Mouse (Mus musculus) small intestine, adult 10 weeks (tissue): ENCODE results near the gene Ighmbp2. TPM values are rescaled to one million over a fixed set of nuclear protein-coding genes. Genes with fewer than 3 reads are reported as not detected.

Source experiments
- polyA plus RNA-seq: library from polyadenylated mRNA; stranded (reverse); fragments of 350-450 nt; fragmentation: Illumina TruSeq; extraction: RNeasy Lipid Tissue Mini Kit (QIAGEN cat#74804); gene quantifications from one replicate; pipeline ENCODE4 v1.2.3, GENCODE M21; 2014; ENCODE audit warnings: low replicate concordance

Gene Ighmbp2
- polyA plus RNA-seq = 0.30 TPM

DNA sequence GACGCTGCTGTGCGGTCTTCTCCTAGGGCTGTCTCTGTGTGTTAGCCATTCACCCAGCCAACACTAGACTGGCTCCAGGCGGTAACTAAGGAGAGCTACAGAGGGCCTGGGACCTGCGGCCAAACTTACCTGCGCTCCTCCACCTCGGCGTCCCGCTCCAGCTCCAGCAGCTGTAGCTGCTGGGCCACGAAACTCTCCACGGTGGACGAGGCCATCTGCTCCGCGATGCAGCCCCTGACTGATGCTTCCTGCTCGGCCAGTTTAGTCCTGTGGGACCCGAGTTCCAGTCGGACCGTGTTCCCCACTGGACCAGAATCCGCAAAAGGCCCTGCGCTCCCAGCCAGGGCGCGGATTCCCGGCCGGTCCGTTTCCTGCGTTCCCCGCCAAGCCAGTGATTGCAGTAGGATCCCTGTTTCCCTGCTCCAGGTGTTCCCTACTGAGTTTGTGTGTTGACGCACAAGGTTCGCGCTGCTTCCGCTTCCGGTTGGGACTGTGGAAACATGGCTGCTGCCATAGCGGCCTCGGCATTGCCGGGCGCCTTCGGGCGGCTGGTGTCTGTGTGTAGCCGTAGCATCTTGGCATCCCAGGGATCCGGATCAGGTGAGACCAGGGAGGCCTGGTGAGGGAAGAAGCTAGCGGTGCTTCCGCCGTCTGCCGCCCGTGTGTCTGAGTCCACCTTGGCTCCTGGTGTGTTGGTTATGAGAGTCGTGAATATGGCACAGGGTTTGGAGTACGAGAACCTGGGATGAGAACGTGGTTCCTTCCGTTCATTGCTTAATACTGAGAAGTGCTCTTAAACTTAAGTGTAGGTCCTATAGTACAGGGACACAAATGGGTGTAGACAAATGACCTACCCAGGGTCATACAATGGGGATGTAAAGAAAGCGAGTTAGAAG lies at the start of gene Ighmbp2, which contains the start of gene Mrpl21:
Gene Ighmbp2 (minus strand): TSS at position 446 of the 896 bp plus-strand sequence.
Gene Mrpl21 (plus strand): TSS at position 330 of the 896 bp plus-strand sequence.

DNA sequence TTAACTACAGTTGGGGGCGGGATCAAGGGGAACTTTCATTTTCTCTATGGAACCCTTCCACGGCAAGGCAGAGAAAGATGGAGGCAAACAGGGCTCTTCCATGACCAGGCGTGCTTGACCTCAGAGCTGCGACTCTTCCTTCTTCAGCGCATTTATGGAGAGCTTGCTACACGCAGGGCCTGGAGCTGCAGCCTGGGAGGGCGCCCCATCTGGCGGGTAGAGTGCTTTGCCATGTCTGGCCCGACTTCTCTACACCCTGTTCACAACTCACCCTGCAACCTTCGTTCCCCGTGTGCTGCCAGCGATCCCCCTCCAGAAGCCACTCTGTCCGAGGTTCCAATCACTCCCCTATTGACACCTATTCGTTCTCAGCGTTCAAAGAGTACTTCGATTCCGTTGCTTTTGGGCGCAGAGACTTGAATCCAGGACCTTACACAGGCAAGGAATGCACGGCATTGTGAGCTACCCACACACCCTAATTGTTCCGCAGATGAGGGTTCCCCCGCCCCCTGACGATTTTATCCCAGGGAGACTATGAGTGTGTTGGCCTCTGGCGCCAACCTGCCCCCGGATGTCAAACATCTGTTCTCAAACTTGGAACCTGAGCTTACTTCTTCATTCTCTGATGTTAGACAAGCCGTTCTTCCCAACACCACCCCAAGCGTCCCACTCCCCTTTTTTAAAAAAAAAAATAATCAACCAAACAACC lies 39.6 kb upstream of the Ighmbp2 start, which contains the start of gene Cpt1a:
Gene Cpt1a (plus strand): TSS at position 74 of the 709 bp plus-strand sequence.

Other genes with a start within 250 kb of the Ighmbp2 start
- 50.5 TPM for gene Mrpl21, start 116 bp downstream of the Ighmbp2 start, polyA plus RNA-seq
- 47.2 TPM for gene Cpt1a, start 39.3 kb upstream of the Ighmbp2 start, polyA plus RNA-seq
- gene Tesmin, start 105.8 kb upstream of the Ighmbp2 start, polyA plus RNA-seq = not detected
- 3.3 TPM for gene Gal, start 131.5 kb upstream of the Ighmbp2 start, polyA plus RNA-seq